Mouse (Mus musculus) stomach, embryonic 15.5 days (tissue): ENCODE data around the gene Myrf. TPM values are rescaled to one million over a fixed set of nuclear protein-coding genes. Genes with fewer than 3 reads are reported as not detected.
"Not testable (repeated sequence)": the region's sequence is repeated elsewhere in the genome, so short reads cannot be mapped to it uniquely, and the experiment has no call there.

ENCODE experiments used
- ATAC-seq: fragments of 200-750 bp; cut with Nextera tagmentation; 2 replicates; pipeline ENCODE4 v1.8.0; 2017; ENCODE audit warnings: low read depth, moderate number of reproducible peaks, moderate TSS enrichment; ENCODE audit not compliant: insufficient read depth, low FRiP score
- H3K27ac ChIP-seq: fragments of 300-500 bp; sonication (generic); 2 replicates; pipeline ENCODE4 v1.5.1; 2015; ENCODE audit warnings: mild to moderate bottlenecking, inconsistent platforms
- H3K27me3 ChIP-seq: fragments of 300-500 bp; sonication (generic); replicated peaks from 2 replicates; pipeline ENCODE4 v1.6.1; 2015; ENCODE audit warnings: inconsistent platforms
- H3K36me3 ChIP-seq: fragments of 300-500 bp; sonication (generic); 2 replicates; pipeline ENCODE4 v1.6.1; 2015; ENCODE audit warnings: inconsistent platforms
- H3K4me1 ChIP-seq: fragments of 300-500 bp; sonication (generic); 2 replicates; pipeline ENCODE4 v1.6.1; 2015; ENCODE audit warnings: inconsistent platforms
- H3K4me2 ChIP-seq: fragments of 300-500 bp; sonication (generic); 2 replicates; pipeline ENCODE4 v1.6.1; 2015; ENCODE audit warnings: mild to moderate bottlenecking, inconsistent platforms
- H3K4me3 ChIP-seq: fragments of 300-500 bp; sonication (generic); replicated peaks from 2 replicates; pipeline ENCODE4 v1.5.1; 2015; ENCODE audit warnings: inconsistent platforms
- H3K9ac ChIP-seq: fragments of 300-500 bp; sonication (generic); 2 replicates; pipeline ENCODE4 v1.6.1; 2015; ENCODE audit warnings: inconsistent platforms
- H3K9me3 ChIP-seq: fragments of 300-500 bp; sonication (generic); 2 replicates; pipeline ENCODE4 v1.6.1; 2016; ENCODE audit warnings: inconsistent platforms
- WGBS: fragments of 180-500 bp; shearing (Covaris S2); methylation state at CpG from one replicate; pipeline ENCODE4 v1.1.7; 2015; 5-methylcytosine and 5-hydroxymethylcytosine counted together
- microRNA-seq: library from miRNA; unstranded; fragments of <30 nt; microRNA quantifications from one replicate; pipeline ENCODE4, GENCODE M21; 2016
- polyA plus RNA-seq: library from polyadenylated mRNA; unstranded; fragments of >200 nt; fragmentation: Nextera tagmentation; extraction: Ambion mirVana; gene quantifications from 2 replicates; pipeline ENCODE4 v1.2.1, GENCODE M21; 2015

The Myrf gene
- polyA plus RNA-seq, 1 experiment from 2014 or later = 17.8 TPM

GRCm38 (mm10) chr19:10171846-10172245, 68.7 kb downstream of the Myrf start:
- H3K4me2 ChIP-seq = no peak overlapping the region
- H3K4me1 ChIP-seq = no peaks in the 10 kb centered on the region
- no peak overlapping the region for H3K9ac ChIP-seq
- H3K4me3 ChIP-seq = no peak overlapping the region
- H3K27ac ChIP-seq = no peak overlapping the region
- ATAC-seq = no peak
- H3K27me3 ChIP-seq = no peaks in the 10 kb centered on the region
- no peaks in the 10 kb centered on the region for H3K36me3 ChIP-seq
- no peaks in the 10 kb centered on the region for H3K9me3 ChIP-seq

- WGBS = 76% methylated on average over 7 of the region's 7 CpGs
- Histone ChIP-seq H3K36me3 (no peaks in the 10 kb centered on the region), H3K4me1 (no peaks in the 10 kb centered on the region), H3K27ac (no peak overlapping the region), H3K9me3 (no peaks in the 10 kb centered on the region), H3K4me2 (no peak overlapping the region), H3K27me3 (no peaks in the 10 kb centered on the region), H3K4me3 (no peak overlapping the region), H3K9ac (no peak overlapping the region)
- ATAC-seq = no peak
Observed at GRCm38 (mm10) chr19:10171359-10171758, 69.2 kb downstream of the Myrf start.

- H3K36me3 ChIP-seq = no peaks in the 10 kb centered on the region
- WGBS = 51% methylated on average over 1 of the region's 1 CpGs
- no peaks in the 10 kb centered on the region for H3K27me3 ChIP-seq
- no peak overlapping the region for H3K27ac ChIP-seq
- H3K4me1 ChIP-seq = no peaks in the 10 kb centered on the region
- H3K9me3 ChIP-seq = no peaks in the 10 kb centered on the region
- no peak overlapping the region for H3K4me2 ChIP-seq
- no peak overlapping the region for H3K4me3 ChIP-seq
- no peak overlapping the region for H3K9ac ChIP-seq
- ATAC-seq = no peak
Observed at GRCm38 (mm10) chr19:10170466-10170865, 70.1 kb downstream of the Myrf start.

- ATAC-seq, H3K9me3 ChIP-seq, H3K4me1 ChIP-seq, H3K4me2 ChIP-seq, H3K4me3 ChIP-seq, H3K9ac ChIP-seq, H3K27ac ChIP-seq, H3K36me3 ChIP-seq, H3K27me3 ChIP-seq: not testable (repeated sequence)
- 85% methylated on average over 3 of the region's 3 CpGs for WGBS
Observed at GRCm38 (mm10) chr19:10169692-10170330, 70.7 kb downstream of the Myrf start.

- Histone ChIP-seq H3K4me2 (no peak overlapping the region), H3K36me3 (no peaks in the 10 kb centered on the region)
- ATAC-seq = no peak
Observed at GRCm38 (mm10) chr19:10169179-10169578, 71.4 kb downstream of the Myrf start.

GRCm38 (mm10) chr19:10168441-10168840, 72.1 kb downstream of the Myrf start:
- Histone ChIP-seq H3K9ac (no peak overlapping the region), H3K4me3 (no peak overlapping the region), H3K4me2 (no peak overlapping the region), H3K27ac (no peak overlapping the region), H3K27me3 (no peaks in the 10 kb centered on the region), H3K9me3 (no peaks in the 10 kb centered on the region), H3K4me1 (no peaks in the 10 kb centered on the region), H3K36me3 (no peaks in the 10 kb centered on the region)
- 73% methylated on average over 3 of the region's 3 CpGs for WGBS
- ATAC-seq = no peak

More at GRCm38 (mm10) chr19:10169179-10169578, 71.4 kb downstream of the Myrf start:
- Histone ChIP-seq H3K9ac (no peak overlapping the region), H3K4me3 (no peak overlapping the region), H3K27me3 (no peaks in the 10 kb centered on the region), H3K4me1 (no peaks in the 10 kb centered on the region), H3K9me3 (no peaks in the 10 kb centered on the region), H3K27ac (no peak overlapping the region)

GRCm38 (mm10) chr19:10167951-10168350, 72.6 kb downstream of the Myrf start:
- Histone ChIP-seq H3K9ac (no peak overlapping the region), H3K9me3 (no peaks in the 10 kb centered on the region), H3K27me3 (no peaks in the 10 kb centered on the region), H3K36me3 (no peaks in the 10 kb centered on the region), H3K4me3 (no peak overlapping the region), H3K4me1 (no peaks in the 10 kb centered on the region), H3K4me2 (no peak overlapping the region), H3K27ac (no peak overlapping the region)
- 82% methylated on average over 1 of the region's 1 CpGs for WGBS
- ATAC-seq = no peak

- H3K4me2 ChIP-seq = no peak overlapping the region
- 59% methylated on average over 4 of the region's 4 CpGs for WGBS
- no peaks in the 10 kb centered on the region for H3K9me3 ChIP-seq
- H3K27me3 ChIP-seq = no peaks in the 10 kb centered on the region
- no peak overlapping the region for H3K4me3 ChIP-seq
- ATAC-seq = no peak
- no peak overlapping the region for H3K27ac ChIP-seq
- H3K36me3 ChIP-seq = no peaks in the 10 kb centered on the region
- no peak overlapping the region for H3K9ac ChIP-seq
- no peaks in the 10 kb centered on the region for H3K4me1 ChIP-seq
Observed at GRCm38 (mm10) chr19:10167112-10167511, 73.4 kb downstream of the Myrf start.

- not testable (repeated sequence) for H3K9ac ChIP-seq, ATAC-seq, H3K27ac ChIP-seq, H3K9me3 ChIP-seq, H3K4me3 ChIP-seq, H3K4me2 ChIP-seq, H3K36me3 ChIP-seq, H3K27me3 ChIP-seq, H3K4me1 ChIP-seq
- WGBS = 81% methylated on average over 4 of the region's 4 CpGs
Observed at GRCm38 (mm10) chr19:10165928-10166327, 74.6 kb downstream of the Myrf start.

- H3K4me3 ChIP-seq = no peak overlapping the region
- H3K27ac ChIP-seq = no peak overlapping the region
- ATAC-seq = no peak
- H3K4me2 ChIP-seq = no peak overlapping the region
- WGBS = 81% methylated on average over 3 of the region's 3 CpGs
- no peaks in the 10 kb centered on the region for H3K9me3 ChIP-seq
- H3K4me1 ChIP-seq = no peaks in the 10 kb centered on the region
- H3K36me3 ChIP-seq = no peaks in the 10 kb centered on the region
- H3K27me3 ChIP-seq = no peaks in the 10 kb centered on the region
- H3K9ac ChIP-seq = no peak overlapping the region
Observed at GRCm38 (mm10) chr19:10163896-10164295, 76.7 kb downstream of the Myrf start.

Small RNA genes within 50 kb of the gene (microRNA-seq; reads per million reads assigned to microRNA genes)
- gene Mir6993 = 0.77 reads per million

Other genes with a start within 250 kb of the Myrf start
- 0.80 TPM in 2 replicates for gene Best1, start 239.1 kb downstream of the Myrf start, polyA plus RNA-seq
- gene Rab3il1, start 239.1 kb downstream of the Myrf start, polyA plus RNA-seq = 29.8 and 40.7 TPM in 2 replicates
- gene Fads3, start 199.2 kb downstream of the Myrf start, polyA plus RNA-seq = 17.2 and 17.6 TPM in 2 replicates
- 125 and 139 TPM in 2 replicates for gene Fads2, start 139.0 kb downstream of the Myrf start, polyA plus RNA-seq
- 111 and 122 TPM in 2 replicates for gene Fads1, start 57.9 kb downstream of the Myrf start, polyA plus RNA-seq
- 473 and 509 TPM in 2 replicates for gene Tmem258, start 36.7 kb downstream of the Myrf start, polyA plus RNA-seq
- 86.3 and 92.0 TPM in 2 replicates for gene Fen1, start 36.6 kb downstream of the Myrf start, polyA plus RNA-seq
- 3.3 and 3.7 TPM in 2 replicates for gene Dagla, start 64.1 kb upstream of the Myrf start, polyA plus RNA-seq
- 2.6 and 3.3 TPM in 2 replicates for gene Syt7, start 148.3 kb upstream of the Myrf start, polyA plus RNA-seq
- gene Lrrc10b, start 216.7 kb upstream of the Myrf start, polyA plus RNA-seq = 0.57 and 0.91 TPM in 2 replicates
- gene Ppp1r32, start 242.2 kb upstream of the Myrf start, polyA plus RNA-seq = 0.19 and 0.22 TPM in 2 replicates